Mouse (Mus musculus): ENCODE results near the gene Cntnap2.

Cntnap2 gene

GRCm38 (mm10) chr6:47227601-47228000 is 2168.4 kb downstream of the Cntnap2 start:
- DNase-seq (ENCODE audit: low read depth in 2 of 2, low spot score in 2 of 2): no peak

GRCm38 (mm10) chr6:47228676-47229317 is 2169.6 kb downstream of the Cntnap2 start:
- no peak for DNase-seq (ENCODE audit: low read depth in 2 of 2, low spot score in 2 of 2)

- DNase-seq (ENCODE audit: low read depth in 2 of 2, low spot score in 2 of 2): no peak
Measured at GRCm38 (mm10) chr6:47231513-47231912, 2172.4 kb downstream of the Cntnap2 start.

GRCm38 (mm10) chr6:47239376-47239921 is 2180.3 kb downstream of the Cntnap2 start:
- no peak for DNase-seq (ENCODE audit: low read depth in 2 of 2, low spot score in 2 of 2)

- DNase-seq (ENCODE audit: low read depth in 2 of 2, low spot score in 2 of 2): no peak
Measured at GRCm38 (mm10) chr6:47241379-47241778, 2182.2 kb downstream of the Cntnap2 start.

- DNase-seq (ENCODE audit: low read depth in 2 of 2, low spot score in 2 of 2): no peak
Measured at GRCm38 (mm10) chr6:47243863-47244606, 2184.9 kb downstream of the Cntnap2 start.

GRCm38 (mm10) chr6:47244642-47245041 is 2185.5 kb downstream of the Cntnap2 start:
- DNase-seq (ENCODE audit: low read depth in 2 of 2, low spot score in 2 of 2): no peak

GRCm38 (mm10) chr6:47255270-47255669 is 2196.1 kb downstream of the Cntnap2 start:
- no peak for DNase-seq (ENCODE audit: low read depth in 2 of 2, low spot score in 2 of 2)

- no peak for DNase-seq (ENCODE audit: low read depth in 2 of 2, low spot score in 2 of 2)
Measured at GRCm38 (mm10) chr6:47256227-47256887, 2197.2 kb downstream of the Cntnap2 start.

GRCm38 (mm10) chr6:47256918-47257506 is 2197.9 kb downstream of the Cntnap2 start:
- DNase-seq (ENCODE audit: low read depth in 2 of 2, low spot score in 2 of 2): no peak

GRCm38 (mm10) chr6:47259626-47260114 is 2200.5 kb downstream of the Cntnap2 start:
- no peak for DNase-seq (ENCODE audit: low read depth in 2 of 2, low spot score in 2 of 2)

- DNase-seq (ENCODE audit: low read depth in 2 of 2, low spot score in 2 of 2): no peak
Measured at GRCm38 (mm10) chr6:47267236-47267635, 2208.1 kb downstream of the Cntnap2 start.

GRCm38 (mm10) chr6:47269455-47269854 is 2210.3 kb downstream of the Cntnap2 start:
- no peak for DNase-seq (ENCODE audit: low read depth in 2 of 2, low spot score in 2 of 2)

GRCm38 (mm10) chr6:47271576-47271975 is 2212.4 kb downstream of the Cntnap2 start:
- DNase-seq (ENCODE audit: low read depth in 2 of 2, low spot score in 2 of 2): no peak

- DNase-seq (ENCODE audit: low read depth in 2 of 2, low spot score in 2 of 2): no peak
Measured at GRCm38 (mm10) chr6:47272606-47273575, 2213.7 kb downstream of the Cntnap2 start.

- no peak for DNase-seq (ENCODE audit: low read depth in 2 of 2, low spot score in 2 of 2)
Measured at GRCm38 (mm10) chr6:47275065-47275464, 2215.9 kb downstream of the Cntnap2 start.

- no peak for DNase-seq (ENCODE audit: low read depth in 2 of 2, low spot score in 2 of 2)
Measured at GRCm38 (mm10) chr6:47279183-47279582, 2220.0 kb downstream of the Cntnap2 start.

- no peak for DNase-seq (ENCODE audit: low read depth in 2 of 2, low spot score in 2 of 2)
Measured at GRCm38 (mm10) chr6:47281584-47281983, 2222.4 kb downstream of the Cntnap2 start.

- DNase-seq (ENCODE audit: low read depth in 2 of 2, low spot score in 2 of 2): no peak
Measured at GRCm38 (mm10) chr6:47284794-47285193, 2225.6 kb downstream of the Cntnap2 start.

GRCm38 (mm10) chr6:47285742-47286141 is 2226.6 kb downstream of the Cntnap2 start:
- no peak for DNase-seq (ENCODE audit: low read depth in 2 of 2, low spot score in 2 of 2)

All from CD8-positive naive resting alpha-beta T cell, adult 2 months (primary cell).